Mouse (Mus musculus) testis, adult 2 months (tissue): Measurements from ENCODE around the gene Nectin4. TPM values are rescaled to one million over a fixed set of nuclear protein-coding genes. Genes with fewer than 3 reads are reported as not detected.

ENCODE experiments used
- H3K27ac ChIP-seq: fragments of 200-500 bp; 2 replicates; pipeline ENCODE4 v1.5.1; 2012; ENCODE audit warnings: low read depth, low read length; ENCODE audit not compliant: control insufficient read depth, insufficient read depth
- H3K27me3 ChIP-seq: fragments of 200-500 bp; 2 replicates; pipeline ENCODE4 v1.6.1; 2012; ENCODE audit warnings: mild to moderate bottlenecking, low read length, moderate library complexity; ENCODE audit not compliant: control insufficient read depth, insufficient read depth
- H3K36me3 ChIP-seq: fragments of 200-500 bp; 2 replicates; pipeline ENCODE4 v1.6.1; 2012; ENCODE audit warnings: mild to moderate bottlenecking, low read length; ENCODE audit not compliant: control insufficient read depth, insufficient read depth
- H3K4me1 ChIP-seq: fragments of 200-500 bp; 2 replicates; pipeline ENCODE4 v1.6.1; 2012; ENCODE audit warnings: low read length; ENCODE audit not compliant: control insufficient read depth, insufficient read depth
- H3K4me3 ChIP-seq: fragments of 200-500 bp; 2 replicates; pipeline ENCODE4 v1.5.1; 2012; ENCODE audit warnings: low read depth, mild to moderate bottlenecking, low read length, moderate library complexity, mixed read lengths; ENCODE audit not compliant: control insufficient read depth
- CTCF ChIP-seq: fragments of 200-500 bp; IDR thresholded peaks from 2 replicates; pipeline ENCODE4 v1.5.1; 2012; ENCODE audit warnings: low read depth, mild to moderate bottlenecking, inconsistent platforms, low read length, moderate library complexity; ENCODE audit not compliant: control insufficient read depth, insufficient read depth, insufficient replicate concordance
- POLR2A ChIP-seq: fragments of 200-500 bp; IDR thresholded peaks from 2 replicates; pipeline ENCODE4 v1.6.1; 2012; ENCODE audit warnings: low read depth, mild to moderate bottlenecking, inconsistent platforms, low read length, moderate library complexity; ENCODE audit not compliant: control insufficient read depth
- polyA plus RNA-seq: library from polyadenylated mRNA; depleted of rRNA; stranded (reverse); fragments of >200 nt; gene quantifications from 2 replicates; pipeline ENCODE4 v1.2.3, GENCODE M21; 2012

Gene Nectin4
- polyA plus RNA-seq, 1 experiment, result 8.5 TPM

GRCm38 (mm10) chr1:171346095-171346450 is 23.8 kb upstream of the Nectin4 start:
- Histone ChIP-seq H3K4me1 (peaks cover 7% of the 10 kb centered on the region), H3K4me3 (peak overlapping the region; percentile 93), H3K36me3 (no peaks in the 10 kb centered on the region), H3K27ac (peak overlapping the region; percentile 73), H3K27me3 (no peaks in the 10 kb centered on the region)
- no peak for TF ChIP-seq POLR2A
- TF ChIP-seq CTCF, result no peak

DNA sequence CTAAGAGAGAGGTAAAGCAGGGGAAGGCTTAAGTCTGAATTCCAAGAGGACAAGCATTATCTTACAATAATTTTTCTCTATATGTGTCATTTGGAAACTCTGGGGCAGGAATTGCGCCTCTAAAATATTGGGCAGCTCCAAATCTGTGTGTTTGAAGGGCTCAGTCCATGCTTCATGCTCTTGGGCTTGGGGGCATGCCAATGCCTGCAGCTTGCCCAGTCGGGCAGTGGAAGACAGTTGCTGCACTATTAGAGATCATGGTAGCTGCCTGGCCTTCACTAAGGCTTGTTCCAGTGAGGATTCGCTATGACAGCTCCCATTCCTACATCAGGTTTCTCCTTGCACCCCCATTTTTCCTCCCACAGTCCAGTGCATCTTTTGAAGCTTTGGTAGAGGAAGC is 21.2 kb upstream of the Nectin4 start:
- Histone ChIP-seq H3K4me3 (no peak overlapping the region), H3K4me1 (peaks cover 7% of the 10 kb centered on the region), H3K36me3 (no peaks in the 10 kb centered on the region), H3K27me3 (no peaks in the 10 kb centered on the region), H3K27ac (no peak overlapping the region)
- TF ChIP-seq CTCF (no peak), POLR2A (no peak)

DNA sequence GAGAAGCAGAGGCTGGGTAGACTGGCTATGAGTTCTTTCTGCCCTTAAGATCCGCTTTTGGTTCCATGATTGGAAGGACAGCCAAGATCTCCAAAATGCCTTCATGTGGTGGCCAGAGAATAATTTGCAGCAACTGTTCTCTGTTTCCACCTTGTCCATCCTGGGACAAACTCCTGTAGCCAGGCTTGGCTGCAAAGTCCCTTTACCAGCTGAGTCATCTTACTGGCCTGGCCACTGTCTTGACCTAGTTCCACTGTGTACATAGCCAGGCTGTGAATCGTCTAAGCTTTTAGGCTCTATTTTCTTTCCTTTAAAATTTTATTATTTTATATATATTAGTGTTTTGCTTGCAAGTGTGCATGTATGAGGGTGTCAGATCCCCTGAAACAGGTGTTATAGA is 20.7 kb upstream of the Nectin4 start:
- TF ChIP-seq POLR2A (no peak), CTCF (no peak)
- Histone ChIP-seq H3K27me3 (no peaks in the 10 kb centered on the region), H3K4me3 (no peak overlapping the region), H3K27ac (no peak overlapping the region), H3K4me1 (peaks cover 7% of the 10 kb centered on the region), H3K36me3 (no peaks in the 10 kb centered on the region)

DNA sequence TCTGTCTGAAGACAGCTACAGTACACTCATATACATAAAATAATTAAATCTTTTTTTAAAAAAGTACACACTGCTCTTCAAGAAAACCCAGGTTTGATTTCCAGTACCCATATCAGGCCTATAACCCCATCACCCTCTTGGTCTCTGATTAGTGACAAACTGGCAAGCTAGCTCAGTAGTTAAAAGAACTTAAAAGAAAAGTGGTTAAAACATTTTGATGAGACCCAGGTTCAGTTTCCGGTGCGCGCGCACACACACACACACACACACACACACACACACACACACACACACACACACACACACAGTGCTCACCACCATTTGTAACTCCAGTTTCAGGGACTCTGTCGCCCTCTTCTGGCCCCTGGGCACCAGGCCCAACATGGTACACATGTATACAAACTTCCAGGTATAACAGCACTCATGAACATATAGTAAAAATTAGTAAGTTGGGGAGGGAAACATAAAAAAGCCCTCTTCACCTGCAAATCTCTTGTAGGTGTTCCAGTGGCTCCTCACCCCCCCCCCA is 14.0 kb upstream of the Nectin4 start:
- H3K27ac ChIP-seq, result no peak overlapping the region
- TF ChIP-seq POLR2A (no peak), CTCF (0 out of 2 replicates have a peak, but pooled peaks have one; percentile 21)
- no peaks in the 10 kb centered on the region for H3K36me3 ChIP-seq
- H3K4me1 ChIP-seq, result peaks cover 4% of the 10 kb centered on the region
- no peak overlapping the region for H3K4me3 ChIP-seq
- H3K27me3 ChIP-seq, result no peaks in the 10 kb centered on the region

- no peak overlapping the region for H3K4me3 ChIP-seq
- TF ChIP-seq CTCF, result no peak
- TF ChIP-seq POLR2A, result no peak
- H3K27ac ChIP-seq, result no peak overlapping the region
- H3K27me3 ChIP-seq, result no peaks in the 10 kb centered on the region
- peaks cover 9% of the 10 kb centered on the region for H3K4me1 ChIP-seq
- no peaks in the 10 kb centered on the region for H3K36me3 ChIP-seq
Measured at GRCm38 (mm10) chr1:171356814-171357213, 13.1 kb upstream of the Nectin4 start.

- H3K4me3 ChIP-seq, result no peak overlapping the region
- H3K27me3 ChIP-seq, result no peaks in the 10 kb centered on the region
- no peak overlapping the region for H3K27ac ChIP-seq
- no peaks in the 10 kb centered on the region for H3K36me3 ChIP-seq
- TF ChIP-seq POLR2A (no peak), CTCF (no peak)
- peaks cover 12% of the 10 kb centered on the region for H3K4me1 ChIP-seq
Measured at GRCm38 (mm10) chr1:171358421-171358820, 11.5 kb upstream of the Nectin4 start.

DNA sequence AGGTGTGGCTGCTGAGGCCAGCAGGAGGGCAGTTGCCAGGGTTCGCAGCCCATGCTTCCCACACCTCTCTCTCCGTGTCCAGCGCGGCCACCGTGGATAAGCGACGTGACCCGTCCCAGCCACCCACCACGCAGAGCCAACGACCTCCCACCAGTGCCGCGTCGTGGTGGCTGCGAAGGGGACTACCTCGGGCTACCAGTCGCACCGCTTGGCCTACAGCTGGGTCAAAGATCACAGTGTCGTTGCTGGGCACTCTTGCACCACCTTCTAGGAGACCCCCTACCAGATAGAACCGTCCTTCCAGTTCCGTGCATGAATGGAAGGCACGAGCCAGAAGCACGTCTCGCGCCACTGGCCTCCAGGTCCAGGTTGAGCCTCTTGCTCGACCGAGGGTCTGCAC is 9.6 kb upstream of the Nectin4 start:
- Histone ChIP-seq H3K4me3 (peak overlapping the region; percentile 82), H3K36me3 (no peaks in the 10 kb centered on the region), H3K27ac (peak overlapping the region; percentile 85), H3K27me3 (no peaks in the 10 kb centered on the region), H3K4me1 (peaks cover 12% of the 10 kb centered on the region)
- no peak for TF ChIP-seq POLR2A
- TF ChIP-seq CTCF, result no peak

- no peaks in the 10 kb centered on the region for H3K27me3 ChIP-seq
- H3K4me3 ChIP-seq, result peak within 1 kb of the TSS; percentile 82
- H3K4me1 ChIP-seq, result peaks cover 12% of the 10 kb centered on the region
- no peak for TF ChIP-seq CTCF
- TF ChIP-seq POLR2A, result no peak; the same call in 1 of the 2 replicates
- H3K36me3 ChIP-seq, result no peaks in the 10 kb centered on the region
- H3K27ac ChIP-seq, result peak within 1 kb of the TSS; percentile 85
Measured at GRCm38 (mm10) chr1:171360656-171361055, 9.2 kb upstream of the Nectin4 start, which contains the start of gene Klhdc9. TSS of gene Klhdc9 (minus strand) at chr1:171360798.
